Mouse (Mus musculus): ENCODE results near the gene Cwf19l1.

- no peak for TF ChIP-seq CTCF (IDR thresholded peaks at IDR 0.05; ENCODE audit: borderline replicate concordance, insufficient read depth, low read depth, low read length)
- TF ChIP-seq POLR2A (IDR thresholded peaks at IDR 0.05; ENCODE audit: borderline replicate concordance, insufficient read depth, low read length), result no peak
Observed at GRCm38 (mm10) chr19:44127729-44128497, 7.8 kb downstream of the Cwf19l1 start.

All from cerebellum, adult 2 months (tissue).